Mouse (Mus musculus) brain, embryonic 14.5 days (tissue): ENCODE results near the gene Hoxc6.

Source experiments
- CTCF ChIP-seq: fragments of 200-500 bp; IDR thresholded peaks from 2 replicates; pipeline ENCODE4 v1.5.1; 2012; ENCODE audit warnings: inconsistent platforms, mild to moderate bottlenecking, moderate library complexity, borderline replicate concordance; ENCODE audit not compliant: insufficient read depth, insufficient read length; ENCODE audit errors: extremely low read depth
- POLR2A ChIP-seq: fragments of 200-500 bp; IDR thresholded peaks from 2 replicates; pipeline ENCODE4 v1.6.1; 2012; ENCODE audit warnings: mild to moderate bottlenecking, inconsistent platforms, borderline replicate concordance; ENCODE audit not compliant: poor library complexity, insufficient read depth, insufficient read length, severe bottlenecking; ENCODE audit errors: extremely low read depth

GRCm38 (mm10) chr15:103032646-103033575 is 34.9 kb downstream of the Hoxc6 start:
- TF ChIP-seq POLR2A = no peak
- no peak for TF ChIP-seq CTCF
